Mouse (Mus musculus) ES-E14 (cell line): ENCODE data around the gene Dazap2. TPM values are rescaled to one million over a fixed set of nuclear protein-coding genes. Genes with fewer than 3 reads are reported as not detected.
"Not testable (repeated sequence)": the region's sequence is repeated elsewhere in the genome, so short reads cannot be mapped to it uniquely, and the experiment has no call there.

Source experiments
- DNase-seq: peaks from one replicate; pipeline ENCODE4 v3.0.0-alpha.2; 2013; ENCODE audit warnings: low read depth, low spot score
- H3K27ac ChIP-seq: 2 replicates; pipeline ENCODE4 v1.5.1; 2012; ENCODE audit warnings: low read depth, mild to moderate bottlenecking, low read length, moderate library complexity, mixed read lengths; ENCODE audit not compliant: poor library complexity, insufficient read depth, severe bottlenecking
- H3K36me3 ChIP-seq: 2 replicates; pipeline ENCODE4 v1.6.1; 2012; ENCODE audit warnings: mild to moderate bottlenecking, low read length, moderate library complexity, mixed read lengths; ENCODE audit not compliant: control insufficient read depth, poor library complexity, insufficient read depth, severe bottlenecking
- H3K4me1 ChIP-seq, 2 experiments: fragments of 150-350 bp in 1 of 2; sonication (generic) in 1 of 2; 2 replicates each; pipeline ENCODE4 v1.6.1; 2012; ENCODE audit warnings: low read length in 2 of 2, mild to moderate bottlenecking in 1 of 2, mixed read lengths in 1 of 2; ENCODE audit not compliant: control insufficient read depth in 2 of 2, insufficient read depth in 2 of 2, poor library complexity in 1 of 2
- H3K4me3 ChIP-seq, 2 experiments: fragments of 150-350 bp in 1 of 2; sonication (generic) in 1 of 2; 2 replicates each; pipeline ENCODE4 v1.5.1; 2012; ENCODE audit warnings: low read length in 2 of 2, low read depth in 1 of 2, mild to moderate bottlenecking in 1 of 2, mixed read lengths in 1 of 2; ENCODE audit not compliant: insufficient read depth in 1 of 2, poor library complexity in 1 of 2, severe bottlenecking in 1 of 2
- H3K9ac ChIP-seq: 2 replicates; pipeline ENCODE4 v1.6.1; 2012; ENCODE audit warnings: low read depth, mild to moderate bottlenecking, low read length, mixed read lengths; ENCODE audit not compliant: poor library complexity, insufficient read depth, severe bottlenecking
- H3K9me3 ChIP-seq: fragments of 150-350 bp; sonication (generic); 2 replicates; pipeline ENCODE4 v1.6.1; 2012; ENCODE audit warnings: low read depth, mild to moderate bottlenecking, low read length; ENCODE audit not compliant: control insufficient read depth, insufficient read depth
- CHD2 ChIP-seq: IDR thresholded peaks from 2 replicates; pipeline ENCODE4 v1.6.1; 2014; ENCODE audit warnings: mild to moderate bottlenecking, low read depth, low read length, inconsistent platforms
- HCFC1 ChIP-seq: IDR thresholded peaks from 2 replicates; pipeline ENCODE4 v1.6.1; 2012; ENCODE audit warnings: low read length, inconsistent platforms, borderline replicate concordance; ENCODE audit not compliant: insufficient read depth
- MAFK ChIP-seq: IDR thresholded peaks from 2 replicates; pipeline ENCODE4 v1.6.1; 2014; ENCODE audit warnings: mild to moderate bottlenecking, low read depth, low read length, inconsistent platforms; ENCODE audit not compliant: insufficient read depth
- ZC3H11A ChIP-seq: IDR thresholded peaks from 2 replicates; pipeline ENCODE4 v1.6.1; 2012; ENCODE audit warnings: low read depth, mild to moderate bottlenecking, inconsistent platforms, low read length, borderline replicate concordance
- ZNF384 ChIP-seq: IDR thresholded peaks from 2 replicates; pipeline ENCODE4 v1.6.1; 2012; ENCODE audit warnings: low read depth, low read length, inconsistent platforms
- in situ Hi-C, 2 experiments: fragments of 600-800 bp; cut with MboI; formaldehyde crosslinking; loops; one replicate each; pipeline ENCODE4 v1.15.1; 2025; ENCODE audit warnings: low sequenced_read_pairs in 2 of 2, inconsistent platforms in 1 of 2; ENCODE audit not compliant: unreplicated experiment in 2 of 2
- total RNA-seq: library from RNA; depleted of rRNA; stranded (reverse); fragments of 300-350 nt; gene quantifications from 2 replicates; pipeline ENCODE4 v1.2.3, GENCODE M21; 2012

The Dazap2 gene
- total RNA-seq, 1 experiment = 27.6 TPM

DNA sequence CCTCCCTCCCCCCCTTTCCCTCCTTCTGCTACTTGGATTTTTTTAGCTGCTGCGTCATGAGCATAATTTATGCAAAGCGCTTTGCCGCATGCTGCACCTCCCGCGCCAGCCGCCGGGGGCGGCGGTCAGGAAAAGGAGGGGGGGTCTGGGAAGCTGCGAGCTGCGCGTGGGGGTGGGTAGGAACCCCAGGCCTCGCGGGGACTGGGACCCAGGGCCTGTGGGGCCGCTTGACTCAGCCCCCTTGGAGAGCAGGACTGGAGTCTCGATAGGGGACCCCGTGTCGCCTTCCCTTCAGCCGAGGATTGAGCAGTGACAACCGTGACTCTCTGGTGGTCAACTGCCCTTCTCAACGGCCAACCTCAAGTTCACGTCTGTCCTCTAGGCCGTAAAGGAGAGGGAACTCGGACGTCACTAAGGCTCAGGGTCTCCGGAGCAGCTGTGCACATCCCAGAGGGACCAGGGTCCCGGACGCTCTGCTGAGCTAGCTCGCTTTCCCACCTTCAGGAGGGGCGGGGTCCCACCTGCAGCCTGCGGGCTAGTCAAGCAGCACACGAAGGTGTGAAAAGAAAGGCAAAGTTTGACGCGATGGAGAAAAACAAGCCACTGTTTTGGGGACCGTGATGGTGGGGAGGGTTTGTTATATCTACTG, 15.0 kb upstream of the Dazap2 start:
- H3K27ac ChIP-seq = no peak overlapping the region
- DNase-seq = no peak
- 0 out of 2 replicates have a peak overlapping the region, but pooled peaks have one; percentile 16 for H3K9ac ChIP-seq
- H3K36me3 ChIP-seq = no peaks in the 10 kb centered on the region
- in situ Hi-C loops = no loop called here
- H3K4me3 ChIP-seq = peak overlapping the region; percentile 63 to 79
- TF ChIP-seq ZNF384 = peak; percentile 66
- 0 out of 2 replicates have a peak, but pooled peaks have one; percentile 7 for TF ChIP-seq MAFK
- TF ChIP-seq CHD2 = no peak
- H3K9me3 ChIP-seq = no peaks in the 10 kb centered on the region
- H3K4me1 ChIP-seq = peaks cover 4 to 12% of the 10 kb centered on the region in 2 experiments; a peak in 3 of 4 replicates

DNA sequence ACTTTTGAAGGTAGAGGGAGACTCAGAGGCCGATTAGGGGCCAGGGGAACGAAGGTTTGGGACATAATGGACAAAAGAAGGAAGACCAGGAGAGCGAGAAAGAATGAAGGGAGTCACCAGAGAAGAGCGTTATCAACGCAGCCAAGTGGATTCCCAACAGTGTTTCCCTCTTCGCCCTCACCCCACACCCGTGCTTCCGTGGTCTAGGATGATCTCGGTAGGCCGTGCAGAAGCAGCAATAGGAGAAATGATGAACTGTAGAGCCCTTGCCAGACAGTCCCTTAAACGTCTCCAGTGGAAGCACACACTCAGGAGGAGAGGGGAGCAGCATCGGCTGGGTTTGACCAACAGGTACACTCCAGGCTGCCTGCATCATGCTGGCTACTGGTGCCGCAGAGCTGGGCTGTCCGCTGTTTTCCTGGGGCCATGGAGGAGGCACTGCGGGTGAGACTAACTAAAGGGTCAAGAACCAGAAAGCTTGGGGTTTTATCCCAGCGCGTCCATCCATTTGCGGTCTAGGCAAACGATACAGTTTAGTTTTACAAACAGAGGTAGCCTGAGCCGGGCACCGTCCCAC, 14.4 kb upstream of the Dazap2 start:
- TF ChIP-seq HCFC1 = no peak
- no peak for TF ChIP-seq CHD2
- TF ChIP-seq ZC3H11A = no peak
- TF ChIP-seq ZNF384 = no peak
- no peak for TF ChIP-seq MAFK
- Histone ChIP-seq H3K9me3 (no peaks in the 10 kb centered on the region), H3K27ac (no peak overlapping the region), H3K4me1 (peaks cover 4 to 12% of the 10 kb centered on the region in 2 experiments; a peak in 3 of 4 replicates), H3K9ac (no peak overlapping the region), H3K36me3 (no peaks in the 10 kb centered on the region), H3K4me3 (peak overlapping the region in 1 of 2 experiments; percentile 7; a peak in 1 of 4 replicates)
- in situ Hi-C loops = no loop called here
- DNase-seq = no peak

DNA sequence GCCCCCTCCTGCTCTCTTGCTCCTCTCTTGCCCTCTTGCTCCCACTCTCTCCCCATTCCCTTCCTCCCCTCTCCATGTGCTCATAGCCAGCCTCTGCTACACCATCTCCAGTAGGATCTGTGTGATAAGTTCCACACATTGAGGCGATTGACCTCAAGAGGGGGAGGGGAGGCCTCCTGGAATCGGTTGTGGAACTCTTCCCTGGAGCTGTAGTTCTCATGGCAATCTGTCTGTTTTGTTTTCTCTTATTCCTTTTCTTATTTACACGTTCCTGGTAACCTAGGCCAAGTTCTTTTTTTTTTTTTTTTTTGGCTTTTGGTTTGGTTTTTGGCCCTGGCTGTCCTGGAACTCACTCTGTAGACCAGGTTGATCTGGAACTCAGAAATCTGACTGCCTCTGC, 13.5 kb upstream of the Dazap2 start:
- TF ChIP-seq ZC3H11A = no peak
- TF ChIP-seq HCFC1 = no peak
- TF ChIP-seq MAFK = no peak
- TF ChIP-seq ZNF384 = no peak
- Histone ChIP-seq H3K9ac (no peak overlapping the region), H3K27ac (no peak overlapping the region), H3K36me3 (no peaks in the 10 kb centered on the region), H3K4me1 (peaks cover 4 to 12% of the 10 kb centered on the region in 2 experiments; a peak in 3 of 4 replicates), H3K4me3 (no peak overlapping the region), H3K9me3 (no peaks in the 10 kb centered on the region)
- no peak for DNase-seq
- in situ Hi-C loops = no loop called here

DNA sequence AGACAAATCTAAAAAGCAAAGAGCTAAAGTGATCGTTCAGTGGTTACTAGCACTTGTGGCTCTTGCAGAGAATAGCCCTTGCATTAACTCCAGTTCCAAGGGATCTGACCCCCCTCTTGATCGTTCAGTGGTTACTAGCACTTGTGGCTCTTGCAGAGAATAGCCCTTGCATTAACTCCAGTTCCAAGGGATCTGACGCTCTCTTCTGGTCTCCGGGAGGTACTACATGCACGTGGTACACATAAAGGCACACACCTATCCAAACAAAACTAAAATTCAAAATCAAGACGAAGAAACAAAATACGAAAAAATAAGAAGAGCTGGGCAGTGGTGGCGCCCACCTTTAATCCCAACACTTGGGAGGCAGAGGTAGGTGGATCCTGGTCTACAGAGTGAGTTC, 8.5 kb upstream of the Dazap2 start:
- H3K27ac ChIP-seq, H3K4me3 ChIP-seq, H3K9me3 ChIP-seq, H3K9ac ChIP-seq, in situ Hi-C loops, H3K36me3 ChIP-seq, H3K4me1 ChIP-seq, DNase-seq: not testable (repeated sequence)

DNA sequence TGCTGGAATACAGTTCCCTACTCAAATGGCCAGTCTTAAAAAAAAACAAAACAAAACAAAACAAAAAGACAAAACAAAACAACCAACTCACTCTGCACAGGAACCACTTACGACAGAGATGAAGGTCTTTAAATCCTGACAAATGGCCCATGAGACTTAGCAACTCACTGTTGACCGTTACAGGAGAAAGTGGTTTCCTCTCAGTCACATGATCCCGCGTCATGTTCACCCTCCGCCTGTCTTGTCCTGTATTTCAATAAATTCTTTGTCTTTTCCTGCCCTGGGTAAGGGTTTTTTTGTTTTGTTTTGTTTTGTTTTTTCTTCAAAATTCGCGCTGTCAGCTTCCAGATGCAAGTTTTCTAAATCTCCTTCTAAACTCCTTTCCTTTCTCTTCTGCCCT, 3.2 kb upstream of the Dazap2 start:
- TF ChIP-seq MAFK (no peak), HCFC1 (no peak), ZNF384 (no peak)
- in situ Hi-C loops = no loop called here
- no peak overlapping the region for H3K4me3 ChIP-seq
- H3K4me1 ChIP-seq = peaks cover 3 to 4% of the 10 kb centered on the region in 2 experiments
- no peak overlapping the region for H3K9ac ChIP-seq
- no peaks in the 10 kb centered on the region for H3K9me3 ChIP-seq
- H3K27ac ChIP-seq = no peak overlapping the region
- no peaks in the 10 kb centered on the region for H3K36me3 ChIP-seq
- no peak for DNase-seq
